Mouse (Mus musculus): ENCODE results near the gene Lrrn3. TPM values are rescaled to one million over a fixed set of nuclear protein-coding genes. Genes with fewer than 3 reads are reported as not detected.

The Lrrn3 gene
- polyA plus RNA-seq, 1 experiment: 0.13 TPM

DNA sequence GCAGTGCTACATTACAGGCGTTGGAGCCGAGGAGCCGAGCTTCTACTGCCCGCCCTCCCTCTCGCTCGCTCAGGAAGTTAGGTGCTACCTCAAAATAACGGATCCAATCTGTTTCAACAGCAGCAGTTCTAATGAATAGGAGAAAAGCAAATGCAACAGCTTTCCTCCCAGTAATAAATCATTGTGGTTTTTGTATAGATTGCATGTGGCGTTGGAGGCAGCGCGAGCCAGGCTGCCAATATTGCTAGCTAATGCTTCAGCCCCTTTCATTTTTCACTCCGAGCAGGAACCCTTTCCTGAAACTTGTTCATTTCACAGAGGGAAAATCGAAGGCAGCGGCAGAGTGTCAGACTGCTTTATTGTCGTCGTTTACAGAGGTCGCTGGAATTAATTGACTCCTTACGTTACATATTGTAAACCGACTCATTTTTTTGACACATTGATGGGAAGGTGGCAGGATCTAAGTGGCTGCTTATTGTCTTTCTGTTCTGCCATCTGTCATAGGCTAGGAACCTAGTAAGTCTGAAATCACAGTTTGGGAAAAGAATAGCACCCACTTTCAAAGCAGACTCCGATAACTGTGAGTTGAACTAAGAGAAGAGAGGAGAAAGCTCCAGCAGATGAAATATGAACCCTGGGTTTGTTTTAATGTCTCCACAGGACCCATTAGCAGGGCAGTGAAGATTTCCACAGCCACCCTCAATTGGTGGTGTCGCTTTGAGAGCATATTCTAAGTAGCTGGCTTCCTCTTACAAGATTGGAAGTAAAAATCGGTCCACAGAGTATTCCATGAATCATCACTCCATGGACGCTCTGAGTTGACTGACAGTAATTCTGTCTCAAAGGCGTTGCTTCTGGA lies 2.4 kb downstream of the Lrrn3 start:
- no peaks in the 10 kb centered on the region for H3K27me3 ChIP-seq (ENCODE audit: control insufficient read depth, insufficient read depth, insufficient read length)
- no peak overlapping the region for H3K4me3 ChIP-seq
- no peaks in the 10 kb centered on the region for H3K79me2 ChIP-seq (ENCODE audit: control insufficient read depth, insufficient read depth)
- TF ChIP-seq TCF12 (IDR thresholded peaks at IDR 0.05; ENCODE audit: insufficient read depth, poor library complexity, severe bottlenecking) (no peak), SRF (IDR thresholded peaks at IDR 0.05; ENCODE audit: control insufficient read depth, insufficient read length, low read depth) (no peak), MYOG (IDR thresholded peaks at IDR 0.05; ENCODE audit: control insufficient read depth in 1 of 3, insufficient read depth in 1 of 3, insufficient read length in 2 of 3, low read depth in 2 of 3) (no peak)
- H3ac ChIP-seq (ENCODE audit: control insufficient read depth, insufficient read length): no peak overlapping the region
- peak overlapping the region; percentile 88 for H3K4me2 ChIP-seq (ENCODE audit: low read depth)
- H3K36me3 ChIP-seq (ENCODE audit: control insufficient read depth, insufficient read depth): no peaks in the 10 kb centered on the region

GRCm38 (mm10) chr12:41483091-41483592 lies 3.1 kb downstream of the Lrrn3 start:
- H3K79me2 ChIP-seq (ENCODE audit: control insufficient read depth, insufficient read depth): no peaks in the 10 kb centered on the region
- no peak overlapping the region for H3K4me2 ChIP-seq (ENCODE audit: low read depth)
- TF ChIP-seq POLR2AphosphoS2 (IDR thresholded peaks at IDR 0.05; ENCODE audit: insufficient read length, low read depth) (no peak), TCF3 (IDR thresholded peaks at IDR 0.05; ENCODE audit: insufficient read length, low read depth) (no peak), E2F4 (IDR thresholded peaks at IDR 0.05; ENCODE audit: insufficient read depth) (no peak), USF1 (IDR thresholded peaks at IDR 0.05; ENCODE audit: low read depth) (no peak), POLR2A (IDR thresholded peaks at IDR 0.05; ENCODE audit: insufficient read length, low read depth) (no peak), REST (IDR thresholded peaks at IDR 0.05; ENCODE audit: insufficient read depth, insufficient read length) (no peak), SRF (IDR thresholded peaks at IDR 0.05; ENCODE audit: control insufficient read depth, insufficient read length, low read depth) (no peak), MYOD1 (IDR thresholded peaks at IDR 0.05; ENCODE audit: control insufficient read depth in 1 of 3, insufficient read length in 2 of 3, low read depth in 2 of 3) (no peak), TCF12 (IDR thresholded peaks at IDR 0.05; ENCODE audit: insufficient read depth, poor library complexity, severe bottlenecking) (no peak), MAX (IDR thresholded peaks at IDR 0.05; ENCODE audit: low read depth) (no peak)
- H3ac ChIP-seq (ENCODE audit: control insufficient read depth, insufficient read length): no peak overlapping the region
- H3K36me3 ChIP-seq (ENCODE audit: control insufficient read depth, insufficient read depth): no peaks in the 10 kb centered on the region
- H3K4me3 ChIP-seq: no peak overlapping the region
- H3K27me3 ChIP-seq (ENCODE audit: control insufficient read depth, insufficient read depth, insufficient read length): no peaks in the 10 kb centered on the region

- no peaks in the 10 kb centered on the region for H3K36me3 ChIP-seq (ENCODE audit: control insufficient read depth, insufficient read depth)
- H3K4me3 ChIP-seq: no peak overlapping the region
- no peak overlapping the region for H3K4me2 ChIP-seq (ENCODE audit: low read depth)
- no peaks in the 10 kb centered on the region for H3K27me3 ChIP-seq (ENCODE audit: control insufficient read depth, insufficient read depth, insufficient read length)
- H3K79me2 ChIP-seq (ENCODE audit: control insufficient read depth, insufficient read depth): no peaks in the 10 kb centered on the region
- TF ChIP-seq CEBPB (IDR thresholded peaks at IDR 0.05; ENCODE audit: insufficient read depth, poor library complexity, severe bottlenecking): no peak
- TF ChIP-seq TCF12 (IDR thresholded peaks at IDR 0.05; ENCODE audit: insufficient read depth, poor library complexity, severe bottlenecking): no peak
- no peak for TF ChIP-seq POLR2AphosphoS2 (IDR thresholded peaks at IDR 0.05; ENCODE audit: insufficient read length, low read depth)
- TF ChIP-seq TCF3 (IDR thresholded peaks at IDR 0.05; ENCODE audit: insufficient read length, low read depth): no peak
- TF ChIP-seq REST (IDR thresholded peaks at IDR 0.05; ENCODE audit: insufficient read depth, insufficient read length): no peak
- no peak for TF ChIP-seq USF1 (IDR thresholded peaks at IDR 0.05; ENCODE audit: low read depth)
- TF ChIP-seq MYOG (IDR thresholded peaks at IDR 0.05; ENCODE audit: control insufficient read depth in 1 of 3, insufficient read depth in 1 of 3, insufficient read length in 2 of 3, low read depth in 2 of 3): no peak
- no peak for TF ChIP-seq POLR2A (IDR thresholded peaks at IDR 0.05; ENCODE audit: insufficient read length, low read depth)
- TF ChIP-seq MAX (IDR thresholded peaks at IDR 0.05; ENCODE audit: low read depth): no peak
- TF ChIP-seq MYOD1 (IDR thresholded peaks at IDR 0.05; ENCODE audit: control insufficient read depth in 1 of 3, insufficient read length in 2 of 3, low read depth in 2 of 3): no peak
- TF ChIP-seq E2F4 (IDR thresholded peaks at IDR 0.05; ENCODE audit: insufficient read depth): no peak
- no peak for TF ChIP-seq SRF (IDR thresholded peaks at IDR 0.05; ENCODE audit: control insufficient read depth, insufficient read length, low read depth)
- H3ac ChIP-seq (ENCODE audit: control insufficient read depth, insufficient read length): no peak overlapping the region
Observed at GRCm38 (mm10) chr12:41481486-41481885, 4.7 kb downstream of the Lrrn3 start.

GRCm38 (mm10) chr12:41469096-41469801 lies 17.0 kb downstream of the Lrrn3 start:
- no peak overlapping the region for H3K4me3 ChIP-seq
- H3ac ChIP-seq (ENCODE audit: control insufficient read depth, insufficient read length): no peak overlapping the region
- no peaks in the 10 kb centered on the region for H3K36me3 ChIP-seq (ENCODE audit: control insufficient read depth, insufficient read depth)
- no peaks in the 10 kb centered on the region for H3K27me3 ChIP-seq (ENCODE audit: control insufficient read depth, insufficient read depth, insufficient read length)
- H3K79me2 ChIP-seq (ENCODE audit: control insufficient read depth, insufficient read depth): no peaks in the 10 kb centered on the region
- no peak for TF ChIP-seq USF1 (IDR thresholded peaks at IDR 0.05; ENCODE audit: low read depth)
- H3K4me2 ChIP-seq (ENCODE audit: low read depth): no peak overlapping the region

DNA sequence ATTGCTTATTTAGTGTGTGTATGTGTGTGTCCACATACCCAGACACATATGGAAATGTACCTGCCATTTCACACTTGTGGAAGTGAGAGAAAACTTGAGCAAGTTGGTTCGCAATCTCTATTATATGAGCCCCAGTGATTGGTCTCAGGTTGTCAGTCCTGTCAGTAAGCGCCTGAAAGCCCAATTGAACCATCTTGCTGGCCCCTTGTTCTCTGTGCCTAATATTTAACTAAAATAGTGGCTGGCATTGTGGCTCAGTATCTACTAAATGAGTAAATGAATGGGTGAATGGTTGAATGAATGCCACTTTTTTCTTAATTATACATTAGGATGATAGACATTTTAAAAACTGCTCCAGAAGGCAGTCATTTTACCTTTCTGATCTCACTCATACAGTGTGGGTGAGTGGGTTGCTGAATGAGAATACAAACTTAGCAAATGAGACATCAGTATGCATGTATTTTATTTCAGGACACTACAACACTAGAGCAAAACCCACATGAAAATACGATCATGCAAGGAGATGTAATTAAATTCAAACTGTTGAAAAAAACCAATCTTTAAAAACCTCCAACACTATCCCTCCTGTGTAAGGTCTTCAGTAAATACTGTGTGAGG lies 17.7 kb downstream of the Lrrn3 start:
- TF ChIP-seq TCF3 (IDR thresholded peaks at IDR 0.05; ENCODE audit: insufficient read length, low read depth) (no peak), CEBPB (IDR thresholded peaks at IDR 0.05; ENCODE audit: insufficient read depth, poor library complexity, severe bottlenecking) (no peak), POLR2AphosphoS2 (IDR thresholded peaks at IDR 0.05; ENCODE audit: insufficient read length, low read depth) (no peak), POLR2A (IDR thresholded peaks at IDR 0.05; ENCODE audit: insufficient read length, low read depth) (no peak), MAX (IDR thresholded peaks at IDR 0.05; ENCODE audit: low read depth) (no peak), REST (IDR thresholded peaks at IDR 0.05; ENCODE audit: insufficient read depth, insufficient read length) (no peak), TCF12 (IDR thresholded peaks at IDR 0.05; ENCODE audit: insufficient read depth, poor library complexity, severe bottlenecking) (no peak), MYOD1 (IDR thresholded peaks at IDR 0.05; ENCODE audit: control insufficient read depth in 1 of 3, insufficient read length in 2 of 3, low read depth in 2 of 3) (no peak), USF1 (IDR thresholded peaks at IDR 0.05; ENCODE audit: low read depth) (no peak), SRF (IDR thresholded peaks at IDR 0.05; ENCODE audit: control insufficient read depth, insufficient read length, low read depth) (no peak), MYOG (IDR thresholded peaks at IDR 0.05; ENCODE audit: control insufficient read depth in 1 of 3, insufficient read depth in 1 of 3, insufficient read length in 2 of 3, low read depth in 2 of 3) (no peak), E2F4 (IDR thresholded peaks at IDR 0.05; ENCODE audit: insufficient read depth) (no peak)

More for the DNA sequence above, 17.7 kb downstream of the Lrrn3 start:
- no peaks in the 10 kb centered on the region for H3K36me3 ChIP-seq (ENCODE audit: control insufficient read depth, insufficient read depth)
- no peaks in the 10 kb centered on the region for H3K79me2 ChIP-seq (ENCODE audit: control insufficient read depth, insufficient read depth)
- no peaks in the 10 kb centered on the region for H3K27me3 ChIP-seq (ENCODE audit: control insufficient read depth, insufficient read depth, insufficient read length)
- no peak overlapping the region for H3K4me2 ChIP-seq (ENCODE audit: low read depth)
- H3ac ChIP-seq (ENCODE audit: control insufficient read depth, insufficient read length): no peak overlapping the region
- H3K4me3 ChIP-seq: no peak overlapping the region
